Mouse (Mus musculus) urinary bladder, postnatal 10 days (tissue): ENCODE data around the gene Zfp367.

Experiments used
- DNase-seq: peaks from one replicate; pipeline ENCODE4 v3.0.0; 2022; ENCODE audit warnings: low spot score

The Zfp367 gene

DNA sequence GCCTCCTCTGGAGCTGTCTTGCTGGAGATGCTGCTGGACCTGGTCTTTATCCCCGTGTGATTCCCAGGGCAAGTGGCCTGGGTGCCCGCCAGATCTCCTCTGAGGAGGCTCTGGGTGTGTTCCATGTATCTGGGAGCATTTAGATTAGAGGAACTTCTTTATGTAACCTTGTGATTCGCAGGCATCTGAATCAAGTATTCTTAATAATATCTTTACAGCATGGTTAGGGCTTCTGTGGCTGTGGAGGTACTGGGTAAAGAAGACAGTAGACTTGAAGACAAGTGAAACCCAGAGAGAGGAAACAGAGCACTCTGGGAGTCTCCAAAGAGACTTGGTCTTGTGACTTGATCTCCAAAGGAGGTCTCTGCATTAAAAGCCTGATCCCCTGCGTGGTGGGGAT is 63.9 kb downstream of the Zfp367 start, which contains the start of gene Hsd17b3:
Gene Hsd17b3, minus strand, starts transcription at position 101 of the 400 bp plus-strand sequence.
- no peak for DNase-seq

DNA sequence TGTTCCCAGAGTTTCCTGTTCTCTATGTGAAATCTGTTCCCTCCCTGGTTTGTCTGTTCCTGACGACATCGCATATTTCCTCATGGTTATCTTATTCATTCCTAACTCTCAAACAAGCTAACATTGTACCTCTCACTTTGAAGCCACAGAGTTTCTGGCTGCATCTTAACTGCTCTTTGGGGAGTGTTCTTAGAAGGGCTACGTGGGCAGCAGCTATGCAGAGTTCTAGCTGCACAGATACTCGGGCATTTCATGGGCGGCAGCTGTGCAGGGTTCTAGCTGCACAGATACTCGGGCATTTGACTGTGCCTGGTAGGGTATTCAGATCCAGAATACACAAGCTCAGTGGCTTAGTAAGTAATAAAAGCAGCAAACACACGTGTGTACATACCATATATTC is 64.9 kb downstream of the Zfp367 start:
- DNase-seq, result no peak

DNA sequence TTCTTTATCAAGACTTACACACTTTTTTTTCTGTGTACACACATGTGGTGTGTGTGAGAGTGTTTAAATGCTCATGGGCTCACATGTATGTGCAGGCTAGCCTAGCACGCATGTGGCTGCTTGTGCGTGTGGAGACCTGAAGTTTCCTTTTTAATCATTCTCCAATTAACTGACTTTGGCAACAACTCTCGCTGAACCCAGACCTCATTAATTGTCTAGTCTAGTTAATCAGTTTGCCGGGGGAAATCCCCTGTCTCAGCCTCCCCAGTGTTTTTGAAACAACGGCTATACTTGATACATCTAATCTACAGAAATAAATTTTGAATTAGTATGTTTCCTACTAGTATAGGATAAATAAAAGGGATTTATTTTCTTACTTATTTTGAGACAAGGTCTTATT is 67.0 kb downstream of the Zfp367 start:
- no peak for DNase-seq

DNA sequence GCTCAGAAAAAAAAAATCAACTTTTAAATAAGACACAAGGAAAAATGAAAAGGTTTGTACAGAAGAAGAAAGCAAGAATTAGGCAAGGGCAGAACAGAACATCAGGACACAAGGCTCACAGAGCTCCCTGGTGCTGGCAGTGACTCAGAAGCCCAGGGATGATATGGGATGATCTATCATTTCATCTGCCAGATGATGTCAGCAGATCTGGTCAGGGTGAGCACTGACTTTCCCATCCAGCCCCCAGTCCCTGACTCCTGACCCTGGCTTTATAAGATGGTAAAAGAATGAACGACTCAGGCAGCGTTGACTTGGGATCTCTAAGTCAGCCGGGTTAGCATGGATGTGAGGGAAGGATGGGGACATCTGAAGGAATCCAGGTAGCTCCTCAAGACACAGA is 69.7 kb downstream of the Zfp367 start:
- no peak for DNase-seq
